ENCODE assay signal across 7 mouse cellular contexts in genomic region chr2:101797166-101797900, GRCm38 (mm10).
DNase-seq lines count a peak whose midpoint lies in the region; ATAC-seq and TF ChIP-seq lines count a peak whose summit lies in the region.

No protein-coding gene starts in this region.

- ATAC-seq in forebrain, embryonic 16.5 days, result peak; percentile 37
- ATAC-seq in hindbrain, postnatal 0 days, result peak; percentile 53
- peak; percentile 32; the same call in 1 of the 2 replicates for ATAC-seq in liver, embryonic 13.5 days (ENCODE audit: low read depth)

- no peak for TF ChIP-seq CTCF in hindbrain, postnatal 0 days (IDR thresholded peaks at IDR 0.05; ENCODE audit: low read depth)

- WGBS in forebrain, embryonic 16.5 days, result 0% methylated on average over 48 of the region's 49 CpGs
- under 1% methylated on average over 49 of the region's 49 CpGs for WGBS in hindbrain, postnatal 0 days
- WGBS in liver, embryonic 13.5 days (ENCODE audit: insufficient replicate concordance), result under 1% methylated on average over 49 of the region's 49 CpGs

- H3K4me2 ChIP-seq in forebrain, embryonic 16.5 days (ENCODE audit: low read length), result peak overlapping the region; percentile 87
- H3K4me2 ChIP-seq in hindbrain, postnatal 0 days (ENCODE audit: low read depth, low read length), result peak overlapping the region; percentile 93
- H3K4me2 ChIP-seq in liver, embryonic 13.5 days, result peak overlapping the region; percentile 68
- peak overlapping the region; percentile 71 for H3K4me2 ChIP-seq in myocyte (ENCODE audit: low read depth)

- H3K27me3 ChIP-seq in forebrain, embryonic 16.5 days (replicated peaks; ENCODE audit: control insufficient read depth, insufficient read depth, low read length), result peaks cover 18% of the 10 kb centered on the region; the same call in 1 of the 2 replicates
- H3K27me3 ChIP-seq in hindbrain, postnatal 0 days (ENCODE audit: insufficient read depth, low read length), result no peaks in the 10 kb centered on the region
- peaks cover 35% of the 10 kb centered on the region for H3K27me3 ChIP-seq in liver, embryonic 13.5 days
- H3K27me3 ChIP-seq in myocyte (ENCODE audit: control insufficient read depth, insufficient read depth, insufficient read length), result no peaks in the 10 kb centered on the region

- H3K79me2 ChIP-seq in myocyte (ENCODE audit: control insufficient read depth, insufficient read depth), result no peaks in the 10 kb centered on the region

- no peak overlapping the region for H3ac ChIP-seq in myocyte (ENCODE audit: control insufficient read depth, insufficient read length)

- H3K4me3 ChIP-seq in forebrain, embryonic 16.5 days (replicated peaks; ENCODE audit: low read length), result peak overlapping the region; percentile 51
- H3K4me3 ChIP-seq in hindbrain, postnatal 0 days (ENCODE audit: low read length), result peak overlapping the region; percentile 47
- H3K4me3 ChIP-seq in liver, embryonic 13.5 days (replicated peaks), result peak overlapping the region; percentile 56
- peak overlapping the region; percentile 20 for H3K4me3 ChIP-seq in myocyte

- H3K27ac ChIP-seq in forebrain, embryonic 16.5 days (ENCODE audit: low read length), result peak overlapping the region; percentile 23
- peak overlapping the region; percentile 48; the same call in 1 of the 2 replicates for H3K27ac ChIP-seq in hindbrain, postnatal 0 days
- H3K27ac ChIP-seq in liver, embryonic 13.5 days, result peak overlapping the region; percentile 18; the same call in 1 of the 2 replicates

- peaks cover 26% of the 10 kb centered on the region for H3K4me1 ChIP-seq in forebrain, embryonic 16.5 days (replicated peaks; ENCODE audit: control insufficient read depth, insufficient read depth, low read length)
- H3K4me1 ChIP-seq in hindbrain, postnatal 0 days (ENCODE audit: insufficient read depth, low read length), result peaks cover 10% of the 10 kb centered on the region; the same call in 1 of the 2 replicates
- no peaks in the 10 kb centered on the region for H3K4me1 ChIP-seq in liver, embryonic 13.5 days (replicated peaks)

- H3K9me3 ChIP-seq in forebrain, embryonic 16.5 days (ENCODE audit: control insufficient read depth, low read length), result no peaks in the 10 kb centered on the region
- no peaks in the 10 kb centered on the region for H3K9me3 ChIP-seq in hindbrain, postnatal 0 days (ENCODE audit: low read length)
- H3K9me3 ChIP-seq in liver, embryonic 13.5 days (replicated peaks), result no peaks in the 10 kb centered on the region

- TF ChIP-seq POLR2A in myocyte (IDR thresholded peaks at IDR 0.05; ENCODE audit: insufficient read length, low read depth), result no peak

- DNase-seq in ES-CJ7 (ENCODE audit: low read depth, low spot score), result peak; percentile 58
- DNase-seq in adrenal gland, adult 8-10 months, result peak; percentile 14
- DNase-seq in hindbrain, postnatal 0 days (ENCODE audit: low spot score), result peak; percentile 17
- DNase-seq in liver, embryonic 13.5 days, result no peak
- peak; percentile 33 for DNase-seq in thymus, postnatal 14 days

- H3K36me3 ChIP-seq in forebrain, embryonic 16.5 days (ENCODE audit: control insufficient read depth, insufficient read depth), result no peaks in the 10 kb centered on the region
- H3K36me3 ChIP-seq in hindbrain, postnatal 0 days (ENCODE audit: insufficient read depth, low read length), result no peaks in the 10 kb centered on the region
- H3K36me3 ChIP-seq in liver, embryonic 13.5 days, result no peaks in the 10 kb centered on the region
- no peaks in the 10 kb centered on the region for H3K36me3 ChIP-seq in myocyte (ENCODE audit: control insufficient read depth, insufficient read depth)

- H3K9ac ChIP-seq in forebrain, embryonic 16.5 days (replicated peaks; ENCODE audit: low read depth, low read length), result peak overlapping the region; percentile 54
- peak overlapping the region; percentile 40 for H3K9ac ChIP-seq in hindbrain, postnatal 0 days (replicated peaks; ENCODE audit: low read length)
- peak overlapping the region; percentile 59; the same call in 1 of the 2 replicates for H3K9ac ChIP-seq in liver, embryonic 13.5 days

TF ChIP-seq in myocyte, 11 proteins besides CTCF, POLR2A, EP300 and RAD21:
- TF ChIP-seq CEBPB (IDR thresholded peaks at IDR 0.05; ENCODE audit: insufficient read depth, poor library complexity, severe bottlenecking), result no peak
- TF ChIP-seq SRF (IDR thresholded peaks at IDR 0.05; ENCODE audit: control insufficient read depth, insufficient read length, low read depth), result no peak
- TF ChIP-seq REST (IDR thresholded peaks at IDR 0.05; ENCODE audit: insufficient read depth, insufficient read length), result no peak
- no peak for TF ChIP-seq MYOG (IDR thresholded peaks at IDR 0.05; ENCODE audit: control insufficient read depth in 1 of 3, insufficient read depth in 1 of 3, insufficient read length in 2 of 3, low read depth in 2 of 3)
- no peak for TF ChIP-seq MAX (IDR thresholded peaks at IDR 0.05; ENCODE audit: low read depth)
- TF ChIP-seq USF1 (IDR thresholded peaks at IDR 0.05; ENCODE audit: low read depth), result no peak
- no peak for TF ChIP-seq TCF12 (IDR thresholded peaks at IDR 0.05; ENCODE audit: insufficient read depth, poor library complexity, severe bottlenecking)
- TF ChIP-seq E2F4 (IDR thresholded peaks at IDR 0.05; ENCODE audit: insufficient read depth), result no peak
- TF ChIP-seq TCF3 (IDR thresholded peaks at IDR 0.05; ENCODE audit: insufficient read length, low read depth), result no peak
- no peak for TF ChIP-seq MYOD1 (IDR thresholded peaks at IDR 0.05; ENCODE audit: control insufficient read depth in 1 of 3, insufficient read length in 2 of 3, low read depth in 2 of 3)
- TF ChIP-seq POLR2AphosphoS2 (IDR thresholded peaks at IDR 0.05; ENCODE audit: insufficient read length, low read depth), result no peak
